Mouse (Mus musculus): ENCODE data around the gene Clcn6. TPM values are rescaled to one million over a fixed set of nuclear protein-coding genes. Genes with fewer than 3 reads are reported as not detected.

Clcn6 gene
- 19.1 and 24.8 TPM in 2 replicates for polyA plus RNA-seq (2014; fragmentation: Nextera tagmentation; extraction: Ambion mirVana)

GRCm38 (mm10) chr4:148038600-148039253, at the start of gene Clcn6, which contains the start of gene Mthfr:
Clcn6 (minus strand) TSS chr4:148038821.
Mthfr (plus strand) TSS chr4:148039077.
- peak within 1 kb of the TSS; percentile 85 for H3K9ac ChIP-seq (ENCODE audit: low read length)
- no peaks in the 10 kb centered on the region for H3K27me3 ChIP-seq (replicated peaks; ENCODE audit: control insufficient read depth, insufficient read depth, low read length)
- no peaks in the 10 kb centered on the region for H3K9me3 ChIP-seq (replicated peaks; ENCODE audit: control insufficient read depth, low read length)
- peak; percentile 99 for DNase-seq (ENCODE audit: low spot score)
- H3K27ac ChIP-seq (ENCODE audit: low read depth, low read length), result peak within 1 kb of the TSS; percentile 89
- peaks cover 33% of the 10 kb centered on the region for H3K36me3 ChIP-seq (ENCODE audit: control insufficient read depth, insufficient read depth, low read length)
- peaks cover 28% of the 10 kb centered on the region for H3K4me1 ChIP-seq (ENCODE audit: control insufficient read depth, insufficient read depth, low read length)
- under 1% methylated on average over 54 of the region's 54 CpGs for WGBS
- peak within 1 kb of the TSS; percentile 88 for H3K4me2 ChIP-seq (ENCODE audit: low read length)
- H3K4me3 ChIP-seq (ENCODE audit: low read depth, low read length), result peak within 1 kb of the TSS; percentile 86
- ATAC-seq, result peak; percentile 95

- peak; percentile 95 for ATAC-seq
- H3K4me1 ChIP-seq (ENCODE audit: control insufficient read depth, insufficient read depth, low read length), result peaks cover 14% of the 10 kb centered on the region
- DNase-seq (ENCODE audit: low spot score), result peak; percentile 96
- H3K9me3 ChIP-seq (replicated peaks; ENCODE audit: control insufficient read depth, low read length), result no peaks in the 10 kb centered on the region
- no peaks in the 10 kb centered on the region for H3K36me3 ChIP-seq (ENCODE audit: control insufficient read depth, insufficient read depth, low read length)
- H3K27ac ChIP-seq (ENCODE audit: low read depth, low read length), result peak within 1 kb of the TSS; percentile 62; the same call in 1 of the 2 replicates
- no peaks in the 10 kb centered on the region for H3K27me3 ChIP-seq (replicated peaks; ENCODE audit: control insufficient read depth, insufficient read depth, low read length)
- H3K9ac ChIP-seq (ENCODE audit: low read length), result peak within 1 kb of the TSS; percentile 58
- H3K4me2 ChIP-seq (ENCODE audit: low read length), result peak within 1 kb of the TSS; percentile 78
- 5% methylated on average over 31 of the region's 34 CpGs for WGBS
- peak within 1 kb of the TSS; percentile 49 for H3K4me3 ChIP-seq (ENCODE audit: low read depth, low read length)
Measured at GRCm38 (mm10) chr4:148087907-148088527, 49.4 kb upstream of the Clcn6 start, which contains the start of gene Agtrap. Agtrap (minus strand) TSS chr4:148088031.

GRCm38 (mm10) chr4:148087091-148087906, 48.7 kb upstream of the Clcn6 start:
- Histone ChIP-seq H3K36me3 (ENCODE audit: control insufficient read depth, insufficient read depth, low read length) (no peaks in the 10 kb centered on the region), H3K9ac (ENCODE audit: low read length) (peak overlapping the region; percentile 58), H3K27ac (ENCODE audit: low read depth, low read length) (no peak overlapping the region), H3K4me3 (ENCODE audit: low read depth, low read length) (peak overlapping the region; percentile 49), H3K4me1 (ENCODE audit: control insufficient read depth, insufficient read depth, low read length) (peaks cover 14% of the 10 kb centered on the region), H3K4me2 (ENCODE audit: low read length) (peak overlapping the region; percentile 78), H3K27me3 (replicated peaks; ENCODE audit: control insufficient read depth, insufficient read depth, low read length) (no peaks in the 10 kb centered on the region), H3K9me3 (replicated peaks; ENCODE audit: control insufficient read depth, low read length) (no peaks in the 10 kb centered on the region)
- WGBS, result 4% methylated on average over 27 of the region's 30 CpGs
- DNase-seq (ENCODE audit: low spot score) (no peak), ATAC-seq (peak; percentile 52)

- Histone ChIP-seq H3K27me3 (replicated peaks; ENCODE audit: control insufficient read depth, insufficient read depth, low read length) (no peaks in the 10 kb centered on the region), H3K4me3 (ENCODE audit: low read depth, low read length) (no peak overlapping the region), H3K27ac (ENCODE audit: low read depth, low read length) (no peak overlapping the region), H3K9me3 (replicated peaks; ENCODE audit: control insufficient read depth, low read length) (no peaks in the 10 kb centered on the region), H3K4me2 (ENCODE audit: low read length) (no peak overlapping the region), H3K36me3 (ENCODE audit: control insufficient read depth, insufficient read depth, low read length) (no peaks in the 10 kb centered on the region), H3K4me1 (ENCODE audit: control insufficient read depth, insufficient read depth, low read length) (peaks cover 14% of the 10 kb centered on the region), H3K9ac (ENCODE audit: low read length) (no peak overlapping the region)
- 79% methylated on average over 3 of the region's 3 CpGs for WGBS
- DNase-seq (ENCODE audit: low spot score) (no peak), ATAC-seq (no peak)
Measured at GRCm38 (mm10) chr4:148085907-148086305, 47.3 kb upstream of the Clcn6 start.

- no peak overlapping the region for H3K9ac ChIP-seq (ENCODE audit: low read length)
- H3K4me2 ChIP-seq (ENCODE audit: low read length), result no peak overlapping the region
- no peak for DNase-seq (ENCODE audit: low spot score)
- H3K4me1 ChIP-seq (ENCODE audit: control insufficient read depth, insufficient read depth, low read length), result peaks cover 14% of the 10 kb centered on the region
- H3K27me3 ChIP-seq (replicated peaks; ENCODE audit: control insufficient read depth, insufficient read depth, low read length), result no peaks in the 10 kb centered on the region
- no peak for ATAC-seq
- H3K36me3 ChIP-seq (ENCODE audit: control insufficient read depth, insufficient read depth, low read length), result no peaks in the 10 kb centered on the region
- WGBS, result 44% methylated on average over 10 of the region's 10 CpGs
- no peak overlapping the region for H3K27ac ChIP-seq (ENCODE audit: low read depth, low read length)
- no peak overlapping the region for H3K4me3 ChIP-seq (ENCODE audit: low read depth, low read length)
- H3K9me3 ChIP-seq (replicated peaks; ENCODE audit: control insufficient read depth, low read length), result no peaks in the 10 kb centered on the region
Measured at GRCm38 (mm10) chr4:148085131-148085906, 46.7 kb upstream of the Clcn6 start.

- no peaks in the 10 kb centered on the region for H3K9me3 ChIP-seq (replicated peaks; ENCODE audit: control insufficient read depth, low read length)
- no peak overlapping the region for H3K4me2 ChIP-seq (ENCODE audit: low read length)
- WGBS, result 15% methylated on average over 7 of the region's 8 CpGs
- H3K27me3 ChIP-seq (replicated peaks; ENCODE audit: control insufficient read depth, insufficient read depth, low read length), result no peaks in the 10 kb centered on the region
- peaks cover 14% of the 10 kb centered on the region for H3K4me1 ChIP-seq (ENCODE audit: control insufficient read depth, insufficient read depth, low read length)
- no peaks in the 10 kb centered on the region for H3K36me3 ChIP-seq (ENCODE audit: control insufficient read depth, insufficient read depth, low read length)
- ATAC-seq, result no peak
- no peak for DNase-seq (ENCODE audit: low spot score)
- no peak overlapping the region for H3K4me3 ChIP-seq (ENCODE audit: low read depth, low read length)
- no peak overlapping the region for H3K27ac ChIP-seq (ENCODE audit: low read depth, low read length)
- H3K9ac ChIP-seq (ENCODE audit: low read length), result no peak overlapping the region
Measured at GRCm38 (mm10) chr4:148084261-148084714, 45.7 kb upstream of the Clcn6 start.

GRCm38 (mm10) chr4:148083176-148083899, 44.7 kb upstream of the Clcn6 start:
- Histone ChIP-seq H3K9me3 (replicated peaks; ENCODE audit: control insufficient read depth, low read length) (no peaks in the 10 kb centered on the region), H3K9ac (ENCODE audit: low read length) (no peak overlapping the region), H3K4me2 (ENCODE audit: low read length) (no peak overlapping the region), H3K36me3 (ENCODE audit: control insufficient read depth, insufficient read depth, low read length) (no peaks in the 10 kb centered on the region), H3K27me3 (replicated peaks; ENCODE audit: control insufficient read depth, insufficient read depth, low read length) (no peaks in the 10 kb centered on the region), H3K4me3 (ENCODE audit: low read depth, low read length) (no peak overlapping the region), H3K4me1 (ENCODE audit: control insufficient read depth, insufficient read depth, low read length) (peaks cover 14% of the 10 kb centered on the region), H3K27ac (ENCODE audit: low read depth, low read length) (no peak overlapping the region)
- 71% methylated on average over 21 of the region's 21 CpGs for WGBS
- ATAC-seq (no peak), DNase-seq (ENCODE audit: low spot score) (no peak)
